Mouse (Mus musculus) cerebellum, adult 11-12 months (tissue): ENCODE results near the gene Ccdc107.

Experiments
- DNase-seq: peaks from one replicate; pipeline ENCODE4 v3.0.0; 2022

Gene Ccdc107

GRCm38 (mm10) chr4:43513791-43514190 lies 21.1 kb downstream of the Ccdc107 start:
- no peak for DNase-seq

GRCm38 (mm10) chr4:43515764-43516708 lies 23.3 kb downstream of the Ccdc107 start:
- DNase-seq: no peak

DNA sequence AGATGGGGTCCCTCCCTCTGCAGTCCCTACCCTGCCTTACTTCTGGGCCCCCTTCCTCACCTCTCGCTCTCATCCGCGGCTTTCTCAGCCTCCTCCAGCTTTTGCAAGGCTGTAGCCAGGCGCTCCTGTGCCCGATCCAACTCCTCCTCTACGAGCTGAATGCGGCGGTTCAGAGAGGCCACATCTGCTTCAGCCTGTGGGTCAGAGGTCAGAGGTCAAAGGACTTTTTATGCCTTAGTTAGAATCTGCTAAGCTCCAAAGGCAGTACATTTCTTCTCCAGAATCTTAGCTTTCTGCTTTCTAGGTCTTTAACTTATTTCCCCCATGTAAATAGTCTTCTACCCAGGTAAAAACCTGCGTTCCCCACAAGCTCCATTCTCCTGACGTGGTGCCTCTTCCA lies 26.9 kb downstream of the Ccdc107 start:
- no peak for DNase-seq

- DNase-seq: peak; percentile 83
These were observed 27.3 kb downstream of the Ccdc107 start for GRCm38 (mm10) chr4:43519956-43520355.

DNA sequence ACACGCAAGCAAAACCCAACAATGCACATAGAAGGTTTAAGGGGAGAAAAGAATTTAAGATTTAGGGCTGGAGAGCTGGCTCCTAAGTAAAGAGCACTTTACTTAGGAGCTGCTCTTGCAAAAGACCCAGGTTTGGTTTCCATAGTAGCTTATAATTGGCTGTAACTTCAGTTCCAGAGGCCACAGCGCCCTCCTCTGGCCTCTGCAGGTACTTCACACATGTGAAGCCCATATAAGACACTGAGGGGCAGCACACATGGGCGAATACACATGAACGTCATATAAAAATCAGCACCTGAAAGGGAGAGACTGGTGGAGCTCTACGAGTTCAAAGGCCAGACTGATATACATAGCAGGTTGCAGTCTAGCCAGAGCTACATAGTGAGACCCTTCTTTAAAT lies 35.2 kb downstream of the Ccdc107 start:
- DNase-seq: no peak

DNA sequence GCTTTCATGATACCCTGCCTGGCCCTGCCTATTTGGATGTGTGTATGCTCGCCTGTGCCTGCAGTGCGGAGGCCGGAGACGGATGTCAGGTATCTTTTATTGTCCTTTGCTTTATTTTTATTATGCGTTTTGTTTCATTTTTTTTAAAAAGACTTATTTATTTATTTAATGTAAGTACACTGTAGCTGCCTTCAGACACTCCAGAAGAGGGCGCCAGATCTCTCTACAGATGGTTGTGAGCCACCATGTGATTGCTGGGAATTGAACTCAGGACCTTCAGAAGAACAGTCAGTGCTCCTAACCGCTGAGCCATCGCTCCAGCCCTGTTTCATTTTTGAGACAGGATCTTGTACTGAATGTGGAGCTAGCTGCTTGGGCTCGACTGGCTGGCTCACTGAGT lies 35.8 kb downstream of the Ccdc107 start:
- DNase-seq: no peak

DNA sequence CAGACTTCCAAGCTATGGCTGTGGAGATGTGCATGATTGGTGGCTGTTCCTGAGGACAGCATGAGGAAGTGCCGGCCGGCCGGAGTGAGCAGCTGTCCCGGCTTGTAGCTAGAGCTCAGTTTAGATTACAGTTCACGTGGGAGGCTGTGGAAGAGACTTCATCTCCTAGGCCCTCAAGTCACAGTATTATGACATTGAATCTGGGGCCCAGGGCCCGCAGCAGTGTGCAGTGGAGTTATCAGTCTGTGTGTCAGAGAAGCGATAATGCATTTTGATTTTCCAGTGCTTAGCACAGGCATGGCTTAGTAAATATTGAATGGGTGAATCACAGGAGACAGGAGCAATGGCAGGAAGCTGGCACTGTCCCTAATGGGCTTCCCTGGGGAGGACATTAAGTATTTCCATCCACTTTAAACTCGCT lies 37.4 kb downstream of the Ccdc107 start:
- DNase-seq: no peak

GRCm38 (mm10) chr4:43530581-43530980 lies 37.9 kb downstream of the Ccdc107 start:
- DNase-seq: peak; percentile 62

DNA sequence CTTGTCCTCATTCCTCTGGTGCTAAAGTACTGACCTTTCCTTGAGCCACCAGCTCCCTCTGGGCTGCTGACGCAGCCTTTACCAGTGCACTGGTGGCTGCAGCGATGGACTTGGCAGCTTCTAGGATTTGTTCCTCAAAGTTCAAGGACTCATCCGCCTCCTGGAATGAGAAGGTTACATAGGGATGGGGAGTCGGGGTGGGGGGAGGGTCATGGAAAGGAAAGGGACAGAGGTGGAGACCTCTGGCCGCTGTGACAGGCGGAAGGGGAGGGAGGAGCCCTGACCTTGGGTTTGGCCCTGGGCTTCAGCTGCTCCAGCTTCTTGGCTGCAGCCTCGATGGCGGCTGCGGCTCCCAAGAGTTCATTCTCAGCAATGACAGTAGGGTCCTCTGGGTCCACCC lies 40.6 kb downstream of the Ccdc107 start:
- DNase-seq: no peak

- no peak for DNase-seq
These were observed 42.9 kb downstream of the Ccdc107 start for GRCm38 (mm10) chr4:43535628-43536027.

GRCm38 (mm10) chr4:43536031-43536430 lies 43.3 kb downstream of the Ccdc107 start:
- no peak for DNase-seq

DNA sequence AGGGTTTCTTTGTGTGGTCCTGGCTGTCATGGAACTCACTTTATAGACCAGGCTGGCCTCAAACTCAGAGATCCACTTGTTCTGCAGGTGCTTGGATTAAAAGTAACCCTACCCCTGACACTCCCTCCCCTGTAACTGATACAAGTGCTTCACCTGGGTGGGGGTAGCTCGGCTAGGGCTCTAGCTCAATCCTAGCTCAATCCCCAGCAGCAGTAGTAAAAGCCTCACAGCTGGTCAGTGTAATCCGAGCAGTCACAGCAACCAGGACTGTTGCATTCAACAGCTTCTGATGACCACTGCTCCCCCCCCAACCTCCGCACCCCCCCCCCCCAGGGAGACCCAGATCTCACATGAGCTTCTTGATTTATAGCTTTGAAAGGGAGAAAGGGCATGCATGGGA lies 49.3 kb downstream of the Ccdc107 start:
- no peak for DNase-seq
